ENCODE assay signal across 8 mouse cellular contexts in the genomic region with DNA sequence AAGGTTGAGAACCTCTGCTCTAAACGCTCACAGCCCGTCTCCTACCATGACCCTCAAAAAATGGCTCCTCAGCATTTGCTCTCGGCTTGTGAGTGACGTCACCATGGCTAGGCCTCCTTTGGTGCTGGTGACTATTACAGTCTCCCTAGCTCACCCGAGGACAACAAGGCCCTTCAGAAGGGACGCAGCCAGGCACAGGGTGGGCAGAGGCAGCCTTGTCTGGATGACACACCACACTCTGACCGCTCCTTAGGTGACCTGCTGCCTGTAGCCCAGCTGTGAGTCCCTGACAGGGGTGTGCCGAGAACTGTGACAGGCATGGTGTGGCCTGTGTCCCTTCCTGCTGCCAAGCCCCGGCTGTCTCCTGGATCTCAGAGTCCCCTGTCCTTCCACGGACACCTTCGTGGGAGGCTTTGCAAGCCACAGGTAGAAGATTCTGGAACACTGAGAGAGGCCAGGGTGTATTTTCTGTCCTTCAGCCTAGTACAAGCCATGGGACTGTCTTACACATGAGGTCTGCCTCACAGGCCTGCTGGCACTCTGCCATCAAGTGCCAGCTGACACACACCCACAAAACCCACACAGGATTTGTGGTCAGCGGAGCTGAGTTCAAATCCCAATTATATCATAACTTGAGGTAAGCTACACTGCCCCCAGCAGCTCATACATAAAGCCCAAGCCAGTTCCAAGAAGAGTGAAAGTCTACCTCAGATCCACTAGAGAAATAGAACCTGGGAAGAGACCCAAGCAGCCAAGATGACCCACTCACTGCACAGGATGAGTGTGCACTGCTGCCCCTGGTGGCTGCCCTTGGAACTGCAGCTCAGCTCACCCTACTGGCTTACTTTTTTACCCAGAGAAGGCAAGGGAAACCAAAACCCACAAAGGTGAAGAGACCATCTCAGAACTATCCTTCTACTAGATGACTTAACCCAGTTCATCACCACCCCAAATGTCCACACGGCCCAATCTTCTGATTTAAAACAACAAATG.
DNase-seq lines count a peak whose midpoint lies in the region; ATAC-seq and TF ChIP-seq lines count a peak whose summit lies in the region.

No protein-coding gene starts in this region.

- no peak; the same call in 1 of the 2 replicates for TF ChIP-seq CTCF in heart, adult 2 months (IDR thresholded peaks at IDR 0.05)
- TF ChIP-seq CTCF in stomach, postnatal 0 days (IDR thresholded peaks at IDR 0.05; ENCODE audit: low read depth), result peak; percentile 95

- TF ChIP-seq EP300 in heart, adult 2 months (IDR thresholded peaks at IDR 0.05; ENCODE audit: insufficient read depth, low read depth, low read length), result peak; percentile 48; the same call in 1 of the 2 replicates
- TF ChIP-seq EP300 in stomach, postnatal 0 days (optimal IDR thresholded peaks at IDR 0.05), result no peak

- intact Hi-C loops in heart, adult 2 months (cut with DNase I), result no loop called here
- intact Hi-C loops in left cerebral cortex, postnatal 25 days (cut with DNase I), result no loop called here

- WGBS in heart, adult 2 months, result 92% methylated on average over 13 of the region's 13 CpGs
- 88% methylated on average over 13 of the region's 13 CpGs for WGBS in heart, embryonic 10.5 days
- WGBS in embryonic facial prominence, embryonic 11.5 days, result 92% methylated on average over 13 of the region's 13 CpGs
- WGBS in stomach, postnatal 0 days, result 93% methylated on average over 13 of the region's 13 CpGs

- H3K4me3 ChIP-seq in heart, adult 2 months, result no peak overlapping the region
- no peak overlapping the region for H3K4me3 ChIP-seq in heart, embryonic 10.5 days
- no peak overlapping the region for H3K4me3 ChIP-seq in embryonic facial prominence, embryonic 11.5 days (ENCODE audit: low read depth, low read length)
- H3K4me3 ChIP-seq in stomach, postnatal 0 days (ENCODE audit: low read depth, low read length), result no peak overlapping the region

- peaks cover 2% of the 10 kb centered on the region; the same call in 1 of the 2 replicates for H3K79me2 ChIP-seq in heart, adult 2 months (replicated peaks; ENCODE audit: control insufficient read depth, insufficient read depth, low read length)

- peaks cover 9% of the 10 kb centered on the region for H3K4me1 ChIP-seq in heart, adult 2 months (ENCODE audit: control insufficient read depth, insufficient read depth, low read length)
- peaks cover 42% of the 10 kb centered on the region for H3K4me1 ChIP-seq in heart, embryonic 10.5 days
- no peaks in the 10 kb centered on the region for H3K4me1 ChIP-seq in embryonic facial prominence, embryonic 11.5 days (ENCODE audit: control insufficient read depth, insufficient read depth, low read length)
- 0 out of 2 replicates have a peak, but pooled peaks cover 6% of the 10 kb centered on the region for H3K4me1 ChIP-seq in stomach, postnatal 0 days (replicated peaks; ENCODE audit: control insufficient read depth, insufficient read depth)

- no peak for TF ChIP-seq POLR2A in heart, adult 2 months (IDR thresholded peaks at IDR 0.05; ENCODE audit: insufficient read depth, low read depth, low read length)

- DNase-seq in heart, adult 2 months, result peak; percentile 70 to 89
- no peak for DNase-seq in heart, embryonic 10.5 days (ENCODE audit: low spot score)
- peak; percentile 93 for DNase-seq in adrenal gland, postnatal 10 days
- DNase-seq in embryonic facial prominence, embryonic 11.5 days (ENCODE audit: low spot score), result peak; percentile 76
- DNase-seq in induced T-regulatory cell, adult 2 months (ENCODE audit: low read depth), result peak; percentile 80
- peak; percentile 78 to 79 for DNase-seq in left cerebral cortex, postnatal 25 days (ENCODE audit: low spot score in 2 of 2)
- peak; percentile 71 to 78 for DNase-seq in natural killer cell, adult 2 months (ENCODE audit: low spot score in 2 of 2)
- peak; percentile 84 for DNase-seq in stomach, postnatal 0 days (ENCODE audit: low spot score)

- no peak for ATAC-seq in embryonic facial prominence, embryonic 11.5 days (replicated peaks; ENCODE audit: insufficient number of reproducible peaks, low FRiP score, low TSS enrichment, low read depth)
- ATAC-seq in stomach, postnatal 0 days (ENCODE audit: low FRiP score, low TSS enrichment), result no peak

- no peak overlapping the region for H3K9ac ChIP-seq in heart, adult 2 months (ENCODE audit: low read depth, low read length)
- no peak overlapping the region for H3K9ac ChIP-seq in embryonic facial prominence, embryonic 11.5 days (replicated peaks; ENCODE audit: low read length)
- H3K9ac ChIP-seq in stomach, postnatal 0 days (ENCODE audit: low read length), result no peak overlapping the region

- no peaks in the 10 kb centered on the region for H3K36me3 ChIP-seq in heart, adult 2 months (ENCODE audit: control insufficient read depth, insufficient read depth, low read length)
- peaks cover 68% of the 10 kb centered on the region for H3K36me3 ChIP-seq in heart, embryonic 10.5 days
- peaks cover 7% of the 10 kb centered on the region; the same call in 1 of the 2 replicates for H3K36me3 ChIP-seq in embryonic facial prominence, embryonic 11.5 days (replicated peaks; ENCODE audit: control insufficient read depth, insufficient read depth, low read depth, low read length)
- peaks cover 33% of the 10 kb centered on the region for H3K36me3 ChIP-seq in stomach, postnatal 0 days (ENCODE audit: control insufficient read depth, insufficient read depth, low read length)

- no peak overlapping the region for H3K4me2 ChIP-seq in embryonic facial prominence, embryonic 11.5 days (ENCODE audit: low read depth, low read length)
- no peak overlapping the region for H3K4me2 ChIP-seq in stomach, postnatal 0 days (replicated peaks; ENCODE audit: low read depth)

- no peak overlapping the region for H3K27ac ChIP-seq in heart, adult 2 months
- H3K27ac ChIP-seq in heart, embryonic 10.5 days, result no peak overlapping the region
- no peak overlapping the region for H3K27ac ChIP-seq in embryonic facial prominence, embryonic 11.5 days (replicated peaks; ENCODE audit: low read depth, low read length)
- H3K27ac ChIP-seq in stomach, postnatal 0 days (replicated peaks), result no peak overlapping the region

- H3K27me3 ChIP-seq in heart, adult 2 months (ENCODE audit: control insufficient read depth, insufficient read depth, low read length), result no peaks in the 10 kb centered on the region
- no peaks in the 10 kb centered on the region for H3K27me3 ChIP-seq in heart, embryonic 10.5 days (ENCODE audit: insufficient read depth, poor library complexity, severe bottlenecking)
- H3K27me3 ChIP-seq in embryonic facial prominence, embryonic 11.5 days (ENCODE audit: control insufficient read depth, insufficient read depth, low read length), result no peaks in the 10 kb centered on the region
- no peaks in the 10 kb centered on the region for H3K27me3 ChIP-seq in stomach, postnatal 0 days (ENCODE audit: control insufficient read depth, insufficient read depth, low read length)

- no peaks in the 10 kb centered on the region for H3K9me3 ChIP-seq in heart, embryonic 10.5 days
- no peaks in the 10 kb centered on the region for H3K9me3 ChIP-seq in embryonic facial prominence, embryonic 11.5 days (replicated peaks; ENCODE audit: control insufficient read depth, low read length)
- no peaks in the 10 kb centered on the region for H3K9me3 ChIP-seq in stomach, postnatal 0 days (ENCODE audit: control insufficient read depth, low read length)
